16 mouse cellular contexts compared by ENCODE assay signal in genomic region chr9:56873097-56873496, GRCm38 (mm10). TPM values are rescaled to one million over a fixed set of nuclear protein-coding genes. Genes with fewer than 3 reads are reported as not detected.
DNase-seq lines count a peak whose midpoint lies in the region; ATAC-seq and TF ChIP-seq lines count a peak whose summit lies in the region.
"Had no signal": no experiment of that assay in that cellular context is flagged by ENCODE, and none has a peak within 500 bp of the region (broad histone marks: within the 10 kb centered on the region; RNA-seq: fewer than 3 reads in every experiment).

No protein-coding gene starts in this region.

- H3K27ac ChIP-seq in heart, embryonic 14.5 days (replicated peaks in 1 of 2; ENCODE audit: control insufficient read depth in 1 of 2, insufficient read depth in 1 of 2, low read depth in 2 of 2, low read length in 2 of 2): peak overlapping the region; percentile 58 to 89
- H3K27ac ChIP-seq in midbrain, embryonic 10.5 days (replicated peaks): 0 out of 2 replicates have a peak overlapping the region, but pooled peaks have one; percentile 4
- no peak overlapping the region for H3K27ac ChIP-seq in midbrain, embryonic 13.5 days
- H3K27ac ChIP-seq: liver, embryonic 15.5 days; stomach, embryonic 15.5 days had no signal

- no peak overlapping the region for H3ac ChIP-seq in myocyte (ENCODE audit: control insufficient read depth, insufficient read length)

- peaks cover 52% of the 10 kb centered on the region for H3K79me2 ChIP-seq in myocyte (ENCODE audit: control insufficient read depth, insufficient read depth)

- no peaks in the 10 kb centered on the region for H3K9me3 ChIP-seq in heart, embryonic 14.5 days (ENCODE audit: control insufficient read depth, low read length)
- no peaks in the 10 kb centered on the region for H3K9me3 ChIP-seq in midbrain, embryonic 10.5 days (replicated peaks)
- no peaks in the 10 kb centered on the region for H3K9me3 ChIP-seq in midbrain, embryonic 13.5 days
- H3K9me3 ChIP-seq: liver, embryonic 15.5 days; stomach, embryonic 15.5 days had no signal

- H3K27me3 ChIP-seq in heart, embryonic 14.5 days (ENCODE audit: control insufficient read depth, insufficient read depth, low read length): no peaks in the 10 kb centered on the region
- peaks cover 4% of the 10 kb centered on the region for H3K27me3 ChIP-seq in midbrain, embryonic 10.5 days (ENCODE audit: low read depth, poor library complexity, severe bottlenecking)
- H3K27me3 ChIP-seq in midbrain, embryonic 13.5 days: no peaks in the 10 kb centered on the region
- H3K27me3 ChIP-seq in myocyte (ENCODE audit: control insufficient read depth, insufficient read depth, insufficient read length): no peaks in the 10 kb centered on the region
- H3K27me3 ChIP-seq: liver, embryonic 15.5 days; stomach, embryonic 15.5 days had no signal

- 22% methylated on average over 1 of the region's 1 CpGs for WGBS in heart, embryonic 14.5 days
- 78% methylated on average over 1 of the region's 1 CpGs for WGBS in midbrain, embryonic 10.5 days
- WGBS in midbrain, embryonic 13.5 days: 59% methylated on average over 1 of the region's 1 CpGs

- ATAC-seq in heart, embryonic 14.5 days (ENCODE audit: insufficient number of reproducible peaks, insufficient read depth, low FRiP score, low read depth): no peak
- ATAC-seq in midbrain, embryonic 13.5 days: no peak

- H3K4me2 ChIP-seq in heart, embryonic 14.5 days (ENCODE audit: low read length): peak overlapping the region; percentile 21
- no peak overlapping the region for H3K4me2 ChIP-seq in midbrain, embryonic 13.5 days (replicated peaks)
- H3K4me2 ChIP-seq in myocyte (ENCODE audit: low read depth): peak overlapping the region; percentile 69
- H3K4me2 ChIP-seq: liver, embryonic 15.5 days; stomach, embryonic 15.5 days had no signal

- no peak for TF ChIP-seq POLR2A in myocyte (IDR thresholded peaks at IDR 0.05; ENCODE audit: insufficient read length, low read depth)

- DNase-seq in adrenal gland, adult (ENCODE audit: inconsistent age in 2 of 2, low spot score in 1 of 2): peak; percentile 54 to 69
- DNase-seq in adrenal gland, postnatal 10 days: no peak
- DNase-seq in heart, postnatal 4 days: no peak
- DNase-seq in midbrain, embryonic 10.5 days (ENCODE audit: low spot score): no peak
- no peak for DNase-seq in neural tube, embryonic 10.5 days (ENCODE audit: extremely low spot score, low spot score)
- DNase-seq: thymus, postnatal 25 days had no signal

- peaks cover 65 to 77% of the 10 kb centered on the region in 2 experiments for H3K4me1 ChIP-seq in heart, embryonic 14.5 days (ENCODE audit: control insufficient read depth in 2 of 2, insufficient read depth in 2 of 2, low read length in 2 of 2)
- peaks cover 20% of the 10 kb centered on the region for H3K4me1 ChIP-seq in midbrain, embryonic 10.5 days
- H3K4me1 ChIP-seq in midbrain, embryonic 13.5 days (replicated peaks): peaks cover 10% of the 10 kb centered on the region
- H3K4me1 ChIP-seq: liver, embryonic 15.5 days had no signal

- H3K4me3 ChIP-seq in heart, embryonic 14.5 days (ENCODE audit: control insufficient read depth in 1 of 2, insufficient read depth in 1 of 2, low read depth in 1 of 2, low read length in 2 of 2): no peak overlapping the region
- H3K4me3 ChIP-seq in midbrain, embryonic 10.5 days: no peak overlapping the region
- H3K4me3 ChIP-seq in midbrain, embryonic 13.5 days (replicated peaks): no peak overlapping the region
- no peak overlapping the region for H3K4me3 ChIP-seq in myocyte
- H3K4me3 ChIP-seq: erythroblast, embryonic 14.5 days; liver, embryonic 15.5 days; stomach, embryonic 15.5 days had no signal

- H3K9ac ChIP-seq in heart, embryonic 14.5 days (ENCODE audit: low read length): peak overlapping the region; percentile 60
- no peak overlapping the region for H3K9ac ChIP-seq in midbrain, embryonic 13.5 days (replicated peaks)
- H3K9ac ChIP-seq: liver, embryonic 15.5 days; stomach, embryonic 15.5 days had no signal

- peaks cover 26% of the 10 kb centered on the region for H3K36me3 ChIP-seq in heart, embryonic 14.5 days (ENCODE audit: control insufficient read depth, insufficient read depth, low read length)
- no peaks in the 10 kb centered on the region for H3K36me3 ChIP-seq in midbrain, embryonic 10.5 days
- H3K36me3 ChIP-seq in midbrain, embryonic 13.5 days: no peaks in the 10 kb centered on the region
- peaks cover 11% of the 10 kb centered on the region for H3K36me3 ChIP-seq in myocyte (ENCODE audit: control insufficient read depth, insufficient read depth)
- H3K36me3 ChIP-seq: liver, embryonic 15.5 days; stomach, embryonic 15.5 days had no signal

TF ChIP-seq in myocyte, 11 proteins besides CTCF, POLR2A, EP300 and RAD21:
- no peak for TF ChIP-seq SRF (IDR thresholded peaks at IDR 0.05; ENCODE audit: control insufficient read depth, insufficient read length, low read depth)
- no peak for TF ChIP-seq CEBPB (IDR thresholded peaks at IDR 0.05; ENCODE audit: insufficient read depth, poor library complexity, severe bottlenecking)
- TF ChIP-seq TCF3 (IDR thresholded peaks at IDR 0.05; ENCODE audit: insufficient read length, low read depth): no peak
- no peak for TF ChIP-seq E2F4 (IDR thresholded peaks at IDR 0.05; ENCODE audit: insufficient read depth)
- no peak for TF ChIP-seq REST (IDR thresholded peaks at IDR 0.05; ENCODE audit: insufficient read depth, insufficient read length)
- peak in 2 of 3 experiments; percentile 46 to 62 for TF ChIP-seq MYOG (IDR thresholded peaks at IDR 0.05; ENCODE audit: control insufficient read depth in 1 of 3, insufficient read depth in 1 of 3, insufficient read length in 2 of 3, low read depth in 2 of 3)
- TF ChIP-seq MAX (IDR thresholded peaks at IDR 0.05; ENCODE audit: low read depth): no peak
- peak; percentile 70 for TF ChIP-seq TCF12 (IDR thresholded peaks at IDR 0.05; ENCODE audit: insufficient read depth, poor library complexity, severe bottlenecking)
- TF ChIP-seq USF1 (IDR thresholded peaks at IDR 0.05; ENCODE audit: low read depth): peak; percentile 10
- no peak for TF ChIP-seq POLR2AphosphoS2 (IDR thresholded peaks at IDR 0.05; ENCODE audit: insufficient read length, low read depth)
- peak in 2 of 3 experiments; percentile 64 to 77 for TF ChIP-seq MYOD1 (IDR thresholded peaks at IDR 0.05; ENCODE audit: control insufficient read depth in 1 of 3, insufficient read length in 2 of 3, low read depth in 2 of 3)

RNA-seq across cellular contexts. Expression of gene Cspg4, which starts 8.3 kb away (rescaled TPM):
- total RNA-seq in adrenal gland, postnatal 10 days (2021): 10 to 100 TPM; 14.8 to 20.7 TPM
- 23.0 and 24.3 TPM in 2 replicates for polyA plus RNA-seq in heart, embryonic 14.5 days (2014; fragmentation: Nextera tagmentation; extraction: Ambion mirVana)
- 10 to 100 TPM; 55.6 to 56.6 TPM for total RNA-seq in heart, postnatal 4 days (2021)
- polyA plus RNA-seq in midbrain, embryonic 10.5 days (2016; fragmentation: Nextera tagmentation; extraction: Ambion mirVana): 0.91 and 1.7 TPM in 2 replicates
- polyA plus RNA-seq in midbrain, embryonic 13.5 days (2015; fragmentation: Nextera tagmentation; extraction: Ambion mirVana): 3.2 and 3.5 TPM in 2 replicates
- 58.3 TPM for polyA plus RNA-seq in myocyte (2012; fragmentation: generic; extraction: Trizol)
- total RNA-seq: megakaryocyte progenitor cell, adult 5-6 weeks had no signal
- polyA plus RNA-seq: erythroblast, embryonic 14.5 days had no signal

RNA-seq across cellular contexts. Expression of gene Odf3l1, which starts 8.6 kb away (rescaled TPM):
- 1 to 10 TPM; 2.0 to 3.2 TPM for total RNA-seq in adrenal gland, postnatal 10 days (2021)
- polyA plus RNA-seq in heart, embryonic 14.5 days (2014; fragmentation: Nextera tagmentation; extraction: Ambion mirVana): 0.50 and 0.72 TPM in 2 replicates
- under 1 TPM in 1 of 2 experiments, not detected in 1; 0.43 TPM for total RNA-seq in heart, postnatal 4 days (2021)
- not detected in 2 replicates for polyA plus RNA-seq in midbrain, embryonic 10.5 days (2016; fragmentation: Nextera tagmentation; extraction: Ambion mirVana)
- polyA plus RNA-seq in midbrain, embryonic 13.5 days (2015; fragmentation: Nextera tagmentation; extraction: Ambion mirVana): not detected in 2 replicates
- polyA plus RNA-seq in myocyte (2012; fragmentation: generic; extraction: Trizol): 0.85 TPM
- total RNA-seq: ES-E14; layer of hippocampus, adult 8-10 months; left cerebral cortex, postnatal 14 days; megakaryocyte progenitor cell, adult 5-6 weeks had no signal
- polyA plus RNA-seq: erythroblast, embryonic 14.5 days had no signal

RNA-seq across cellular contexts. Expression of gene Snx33, which starts 55.1 kb away (rescaled TPM):
- total RNA-seq in adrenal gland, postnatal 10 days (2021): 10 to 100 TPM; 16.6 to 19.5 TPM
- polyA plus RNA-seq in heart, embryonic 14.5 days (2014; fragmentation: Nextera tagmentation; extraction: Ambion mirVana): 5.5 and 5.9 TPM in 2 replicates
- total RNA-seq in heart, postnatal 4 days (2021): 10 to 100 TPM; 11.7 to 13.9 TPM
- 8.0 and 8.4 TPM in 2 replicates for polyA plus RNA-seq in midbrain, embryonic 10.5 days (2016; fragmentation: Nextera tagmentation; extraction: Ambion mirVana)
- polyA plus RNA-seq in midbrain, embryonic 13.5 days (2015; fragmentation: Nextera tagmentation; extraction: Ambion mirVana): 2.8 and 3.1 TPM in 2 replicates
- 9.4 TPM for polyA plus RNA-seq in myocyte (2012; fragmentation: generic; extraction: Trizol)
- polyA plus RNA-seq: erythroblast, embryonic 14.5 days had no signal

Comparison
In these comparisons a context has a peak if more than half of its experiments do, and no peak if none do; other contexts are left out.
1. DNase-seq: peak in adrenal gland, adult (2 of 2); none in adrenal gland, postnatal 10 days (single experiment), heart, postnatal 4 days (single experiment), midbrain, embryonic 10.5 days (single experiment) and neural tube, embryonic 10.5 days (single experiment).